Mouse (Mus musculus) naive thymus-derived CD4-positive, alpha-beta T cell, adult 2 months (primary cell): ENCODE results near the gene Tnfaip8l2.

Experiments
- DNase-seq: peaks from one replicate; pipeline ENCODE4 v3.0.0-alpha.2; 2011; ENCODE audit warnings: low read depth

Gene Tnfaip8l2

GRCm38 (mm10) chr3:95141952-95142616, at the start of gene Tnfaip8l2:
Tnfaip8l2 (minus strand) TSS chr3:95142360.
- DNase-seq = peak; percentile 74

GRCm38 (mm10) chr3:95186888-95187287, 44.7 kb upstream of the Tnfaip8l2 start:
- DNase-seq = no peak

GRCm38 (mm10) chr3:95186100-95186499, 43.9 kb upstream of the Tnfaip8l2 start:
- no peak for DNase-seq

GRCm38 (mm10) chr3:95184796-95185577, 42.8 kb upstream of the Tnfaip8l2 start:
- peak; percentile 60 for DNase-seq

DNA sequence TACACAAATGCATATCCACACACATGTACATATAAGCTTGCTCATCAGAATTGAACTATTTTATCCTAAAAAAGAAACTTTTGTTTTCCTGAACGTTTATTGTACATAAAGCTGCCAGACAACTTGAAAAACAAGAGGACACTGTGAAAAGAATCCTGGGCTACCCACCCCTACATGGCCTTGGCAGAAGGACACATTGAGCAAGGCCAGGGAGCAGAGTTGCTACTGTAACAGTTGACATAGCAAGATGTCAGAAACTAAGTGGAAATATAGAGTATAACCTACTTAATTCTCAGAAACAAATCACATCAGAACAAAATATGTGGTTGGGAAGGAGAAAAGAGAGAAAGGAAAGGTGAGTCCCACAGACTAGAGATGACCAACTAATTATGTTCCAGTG, 39.7 kb upstream of the Tnfaip8l2 start:
- DNase-seq = no peak

DNA sequence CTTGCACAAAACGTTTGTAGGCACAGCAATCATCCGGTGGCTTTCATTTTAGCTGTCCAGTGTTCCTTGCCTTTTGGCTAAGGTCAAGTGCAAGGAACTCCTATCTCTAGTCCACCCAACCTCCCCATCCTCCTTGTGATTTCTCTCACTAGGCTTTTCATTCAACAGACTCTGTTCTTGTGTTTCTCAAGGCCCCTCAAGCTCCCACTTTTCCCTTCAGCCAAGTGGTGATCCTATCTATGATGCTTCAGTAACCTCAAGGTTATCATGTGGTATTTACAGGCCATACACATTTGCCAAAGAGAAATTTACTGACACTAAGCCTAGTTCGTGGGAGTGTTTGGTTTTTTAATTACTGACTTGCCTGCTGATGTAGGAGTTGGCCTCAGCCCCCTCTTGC, 37.7 kb upstream of the Tnfaip8l2 start:
- DNase-seq = no peak

DNA sequence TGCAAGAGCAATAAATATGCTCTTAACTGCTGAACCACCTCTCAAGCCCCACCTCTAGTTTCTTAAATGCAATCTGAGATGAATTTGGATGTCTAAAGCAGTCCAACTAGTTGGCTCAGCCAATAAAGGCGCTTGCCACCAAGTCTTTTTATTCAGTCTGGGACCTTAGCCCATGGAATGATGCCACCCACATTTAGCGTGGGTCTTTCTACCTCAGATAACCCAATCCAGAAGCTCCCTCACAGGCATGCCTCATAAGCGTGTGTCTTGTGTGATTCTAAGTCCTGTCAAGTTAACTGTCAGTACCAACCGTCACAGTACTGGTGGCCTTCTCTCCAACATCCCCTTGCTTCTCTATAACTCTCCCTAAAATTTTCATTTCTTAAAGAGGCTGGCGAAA, 36.8 kb upstream of the Tnfaip8l2 start:
- no peak for DNase-seq

DNA sequence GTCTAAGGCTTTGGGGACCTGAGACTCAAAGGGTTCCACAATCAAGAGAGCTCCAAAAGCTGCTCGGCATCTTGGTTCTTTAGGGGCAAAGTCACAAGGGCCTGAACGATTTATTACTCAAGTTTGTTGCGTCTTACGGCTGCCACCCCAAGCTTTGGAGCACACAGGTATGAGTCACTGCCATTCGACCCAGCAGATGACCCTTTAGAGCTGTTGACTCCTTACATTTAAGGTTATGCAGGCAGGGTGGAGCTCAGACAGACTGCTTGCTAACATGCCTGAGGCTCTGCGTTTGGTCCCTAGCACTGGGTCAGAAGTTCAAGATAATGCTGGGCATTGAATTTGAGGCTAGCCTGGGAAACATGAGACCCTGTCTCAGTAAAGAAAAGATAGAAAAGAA, 35.4 kb upstream of the Tnfaip8l2 start:
- no peak for DNase-seq

DNA sequence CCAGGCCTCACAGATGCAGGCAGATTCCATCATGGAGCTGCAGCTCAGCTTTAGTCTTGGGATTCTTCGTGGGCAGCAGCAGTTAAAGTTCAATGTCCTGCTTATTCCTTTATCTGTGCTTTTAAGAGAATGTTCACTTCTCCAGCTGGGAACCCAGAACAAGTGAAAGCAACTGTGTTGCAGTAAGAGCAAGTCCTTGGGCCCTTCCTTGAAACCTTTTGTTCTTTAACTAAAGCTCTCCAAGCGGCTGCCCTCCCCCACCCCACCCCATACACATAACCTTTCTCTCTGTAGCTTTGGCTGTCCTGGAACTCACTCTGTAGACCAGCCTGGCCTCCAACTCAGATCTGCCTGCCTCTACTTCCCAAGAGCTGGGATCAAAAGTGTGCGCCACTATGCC, 34.3 kb upstream of the Tnfaip8l2 start:
- no peak for DNase-seq

DNA sequence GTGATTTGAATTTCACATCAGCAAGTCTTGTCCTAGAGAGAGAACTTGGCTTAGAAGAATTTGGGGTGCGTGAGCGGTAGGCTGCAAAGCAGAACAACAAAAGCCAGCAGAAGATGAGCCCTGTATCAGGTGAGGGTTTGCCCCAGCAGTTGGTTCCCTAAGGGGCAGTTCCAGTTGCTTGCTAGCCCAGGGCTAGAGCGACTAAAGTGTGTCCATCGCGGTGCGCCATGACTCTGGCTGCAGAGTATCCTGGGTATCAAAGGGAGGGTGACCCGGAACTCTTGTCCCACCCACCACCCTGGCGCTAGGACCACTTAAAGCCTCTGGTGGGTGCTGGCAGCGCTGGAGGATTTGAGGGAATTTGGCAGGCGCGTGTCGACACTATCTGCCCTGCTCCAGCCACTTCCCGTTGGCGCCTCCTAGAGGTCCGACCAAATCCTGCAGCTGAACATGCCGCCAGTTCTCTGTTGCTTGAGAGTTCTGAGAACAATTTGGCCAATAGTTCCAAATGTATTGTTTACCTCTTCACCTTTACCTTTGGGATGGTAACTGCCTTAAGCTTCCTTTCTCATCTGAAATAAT, 31.9 kb upstream of the Tnfaip8l2 start:
- DNase-seq = peak; percentile 91

- peak; percentile 52 for DNase-seq
Observed at GRCm38 (mm10) chr3:95173256-95173949, 31.2 kb upstream of the Tnfaip8l2 start.

DNA sequence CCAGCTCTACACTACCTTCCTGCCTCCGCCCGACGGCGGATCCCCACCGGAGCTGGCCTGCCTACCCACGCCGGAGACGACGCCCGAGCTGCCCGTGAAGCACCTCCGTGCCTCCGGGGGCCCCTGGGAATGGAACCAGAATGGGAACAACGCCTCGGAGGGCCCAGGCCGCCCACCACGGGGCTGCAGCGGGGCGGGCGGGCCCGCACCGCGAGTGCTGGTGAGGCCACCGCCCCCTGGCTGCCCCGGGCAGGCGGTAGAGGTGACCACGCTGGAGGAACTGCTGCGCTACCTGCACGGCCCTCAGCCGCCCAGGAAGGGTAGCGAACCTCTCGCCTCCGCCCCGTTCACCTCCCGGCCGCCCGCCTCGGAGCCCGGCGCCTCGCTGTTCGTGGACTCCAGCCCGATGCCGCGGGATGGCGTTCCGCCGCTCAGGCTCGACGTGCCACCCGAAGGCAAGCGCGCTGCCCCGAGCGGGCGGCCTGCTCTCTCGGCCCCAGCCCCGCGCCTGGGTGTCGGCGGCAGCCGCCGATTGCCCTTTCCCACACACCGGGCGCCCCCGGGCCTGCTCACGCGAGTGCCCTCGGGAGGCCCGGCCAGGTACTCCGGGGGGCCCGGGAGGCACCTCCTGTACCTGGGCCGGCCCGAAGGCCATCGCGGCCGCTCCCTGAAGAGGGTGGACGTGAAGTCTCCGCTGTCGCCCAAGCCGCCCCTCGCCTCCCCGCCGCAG, 30.5 kb upstream of the Tnfaip8l2 start:
- peak; percentile 20 for DNase-seq

- DNase-seq = no peak
Observed at GRCm38 (mm10) chr3:95171105-95171504, 28.9 kb upstream of the Tnfaip8l2 start.

DNA sequence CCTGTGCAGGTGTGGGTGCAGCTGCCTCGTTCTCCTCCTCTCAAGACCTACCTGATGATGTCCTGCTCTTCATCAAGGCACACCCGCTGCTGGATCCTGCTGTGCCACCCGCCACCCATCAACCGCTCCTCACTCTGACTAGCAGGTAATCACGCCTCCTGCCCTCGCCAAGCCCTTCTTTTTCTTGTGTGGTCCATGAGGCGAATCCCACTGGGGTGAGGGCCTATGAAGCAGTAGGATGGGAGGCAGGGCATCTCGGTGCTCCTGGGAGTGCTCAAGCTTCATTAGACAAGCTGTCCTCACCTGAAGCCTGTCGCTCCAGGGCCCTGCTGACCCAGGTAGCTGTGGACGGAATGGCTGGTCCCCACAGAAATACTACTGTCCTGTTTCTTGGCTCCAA, 27.8 kb upstream of the Tnfaip8l2 start:
- DNase-seq = no peak

DNA sequence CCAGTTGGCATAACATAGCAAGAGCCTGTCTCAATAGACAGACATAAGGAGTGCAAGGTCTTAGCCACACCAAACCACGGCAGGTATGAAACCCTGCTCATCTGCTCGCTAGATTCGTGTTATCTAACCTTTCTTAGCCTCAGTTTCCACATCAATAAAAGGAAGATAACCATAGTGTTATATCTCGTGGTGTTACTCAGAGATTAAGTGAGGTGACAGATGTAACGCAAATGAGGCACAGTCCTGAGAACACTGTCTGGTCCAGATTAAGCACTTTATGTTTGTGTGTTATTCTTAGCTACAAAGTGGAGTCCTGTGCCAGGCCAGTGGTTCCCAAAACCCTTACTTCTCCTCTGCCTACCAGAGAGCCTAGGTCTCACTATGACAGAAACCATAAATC, 22.7 kb upstream of the Tnfaip8l2 start:
- no peak for DNase-seq

GRCm38 (mm10) chr3:95164256-95164550, 22.0 kb upstream of the Tnfaip8l2 start:
- DNase-seq = no peak

DNA sequence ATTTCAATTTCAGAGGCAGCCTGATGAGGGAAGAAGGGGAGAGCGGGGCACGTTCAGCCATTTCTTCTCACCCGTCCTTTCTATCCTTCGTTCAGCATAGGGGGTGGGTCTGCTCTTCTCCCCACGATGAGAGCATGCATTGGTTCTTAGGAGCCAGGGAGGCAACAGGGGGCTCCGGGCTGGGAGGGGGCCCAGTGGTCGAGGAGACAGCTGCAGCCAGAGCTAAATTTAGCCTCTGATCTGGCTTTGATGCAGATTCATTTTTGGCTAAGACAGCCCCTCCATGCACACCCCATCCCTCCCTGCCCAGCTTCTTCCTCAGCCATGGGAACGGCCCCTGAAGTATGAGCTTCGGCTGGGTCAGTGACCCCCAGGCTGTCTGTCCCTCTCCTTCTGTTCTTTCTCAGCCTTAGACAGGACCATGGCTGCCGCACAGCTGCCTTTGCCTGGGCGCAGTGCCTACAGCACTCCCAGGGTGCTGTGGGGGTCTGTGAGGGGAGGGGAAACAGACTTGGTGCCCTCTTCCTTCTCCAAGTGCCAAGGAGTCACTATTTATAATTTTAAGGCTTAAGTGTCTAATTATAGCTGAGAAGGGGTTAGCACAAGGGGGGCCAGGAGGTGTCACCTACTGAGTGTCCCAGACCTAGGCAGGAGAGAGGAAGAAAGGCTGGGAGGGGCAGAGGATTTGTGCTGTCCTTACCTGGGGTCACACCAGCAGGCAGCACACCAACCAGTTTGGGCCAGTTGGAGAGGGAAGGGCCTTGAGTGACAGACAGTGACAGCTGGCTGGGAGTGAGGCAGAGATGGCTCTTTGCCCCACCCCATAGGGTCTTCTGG, 21.5 kb upstream of the Tnfaip8l2 start:
- no peak for DNase-seq

GRCm38 (mm10) chr3:95162345-95162628, 20.1 kb upstream of the Tnfaip8l2 start:
- no peak for DNase-seq

GRCm38 (mm10) chr3:95161618-95162344, 19.6 kb upstream of the Tnfaip8l2 start:
- no peak for DNase-seq

DNA sequence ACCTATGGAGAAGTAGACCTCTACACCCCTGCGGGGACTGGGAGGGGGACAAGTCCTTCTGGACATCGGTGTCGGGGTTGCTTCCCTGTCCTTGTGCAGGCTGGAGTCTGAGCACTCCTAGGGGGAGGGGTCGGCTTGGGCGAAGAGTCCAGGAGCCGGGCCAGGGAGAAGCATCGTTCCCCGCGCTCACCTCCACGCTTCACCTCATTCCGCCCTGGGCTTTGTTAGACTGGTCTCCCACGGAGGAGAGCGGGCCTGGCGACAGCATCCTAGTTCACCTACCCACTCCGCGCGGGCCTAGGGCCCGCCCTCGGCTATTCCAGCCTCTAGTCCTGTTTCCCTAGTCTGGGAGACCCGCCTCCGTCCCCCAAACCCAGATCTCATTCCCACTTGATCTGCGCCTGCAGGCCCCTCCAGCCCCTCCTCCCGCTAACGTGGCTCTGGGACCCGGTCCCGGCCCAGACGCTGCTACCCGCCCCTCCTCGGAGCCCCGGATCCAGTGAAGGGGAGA, 18.9 kb upstream of the Tnfaip8l2 start:
- peak; percentile 31 for DNase-seq
